8 mouse cellular contexts compared by ENCODE assay signal in the genomic region with DNA sequence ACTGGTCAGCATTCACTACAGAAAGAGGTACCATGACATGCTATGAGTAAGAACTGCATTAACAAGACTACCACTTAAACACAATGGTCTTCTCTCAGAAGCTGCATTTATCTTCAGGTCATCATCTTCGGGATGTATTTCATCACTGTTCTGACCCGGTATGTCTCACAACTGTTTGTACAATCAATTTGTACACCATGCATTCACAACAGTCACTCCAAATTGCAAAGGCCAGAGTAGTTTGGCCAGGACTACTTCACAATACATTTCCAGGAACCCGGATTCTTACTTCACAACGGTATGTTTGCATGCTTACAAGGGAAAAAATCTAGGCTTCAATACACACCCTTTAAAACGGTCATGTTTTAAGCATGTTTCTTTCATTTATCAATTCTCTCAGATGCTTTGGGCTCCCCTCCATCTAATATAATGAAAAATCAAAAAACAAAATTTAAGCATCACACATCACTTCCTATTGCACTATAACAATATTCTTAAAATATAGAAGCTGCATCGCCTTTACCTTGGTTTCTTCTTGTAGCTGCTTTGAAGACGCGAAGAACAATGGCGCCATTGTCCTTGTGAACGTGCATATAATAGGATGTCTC. TPM values are rescaled to one million over a fixed set of nuclear protein-coding genes. Genes with fewer than 3 reads are reported as not detected.
DNase-seq lines count a peak whose midpoint lies in the region; ATAC-seq and TF ChIP-seq lines count a peak whose summit lies in the region.

No protein-coding gene starts in this region.

- peaks cover 29% of the 10 kb centered on the region for H3K4me1 ChIP-seq in neural tube, embryonic 13.5 days (replicated peaks)

- H3K36me3 ChIP-seq in neural tube, embryonic 13.5 days = peaks cover 19% of the 10 kb centered on the region

- peak overlapping the region; percentile 60 for H3K4me3 ChIP-seq in layer of hippocampus, adult 2 months
- H3K4me3 ChIP-seq in neural tube, embryonic 13.5 days = peak overlapping the region; percentile 84

- peak overlapping the region; percentile 88 for H3K4me2 ChIP-seq in neural tube, embryonic 13.5 days

- H3K9me3 ChIP-seq in neural tube, embryonic 13.5 days = no peaks in the 10 kb centered on the region

- under 1% methylated on average over 10 of the region's 10 CpGs for WGBS in neural tube, embryonic 13.5 days

- peak overlapping the region; percentile 97 for H3K27ac ChIP-seq in layer of hippocampus, adult 2 months
- peak overlapping the region; percentile 96 for H3K27ac ChIP-seq in neural tube, embryonic 13.5 days (replicated peaks)

- DNase-seq in layer of hippocampus, adult 2 months (ENCODE audit: low spot score in 2 of 2) = no peak
- no peak for DNase-seq in layer of hippocampus, adult 9-11 months
- peak; percentile 29 for DNase-seq in brain, adult 2 months (ENCODE audit: low read depth, low spot score)
- DNase-seq in induced T-regulatory cell, adult 2 months (ENCODE audit: low read depth) = peak; percentile 44
- DNase-seq in right cerebral cortex, postnatal 10 days (ENCODE audit: low spot score in 2 of 2) = no peak
- DNase-seq in ovary, postnatal 14 days (ENCODE audit: low spot score) = no peak

- peak overlapping the region; percentile 96 for H3K9ac ChIP-seq in neural tube, embryonic 13.5 days

- no peaks in the 10 kb centered on the region for H3K27me3 ChIP-seq in neural tube, embryonic 13.5 days

- no peak for TF ChIP-seq CTCF in layer of hippocampus, adult 2 months (conservative IDR thresholded peaks at IDR 0.05)

- ATAC-seq in neural tube, embryonic 13.5 days (ENCODE audit: low read depth) = no peak
- no peak for ATAC-seq in monocyte, adult 5-6 weeks (replicated peaks; ENCODE audit: insufficient number of reproducible peaks, low FRiP score, low TSS enrichment, poor library complexity, severe bottlenecking)

RNA-seq across cellular contexts. Expression of a gene that starts 25.8 kb away (rescaled TPM):
- total RNA-seq in layer of hippocampus, adult 2 months (2021) = 10 to 100 TPM; 21.8 to 25.0 TPM
- polyA plus RNA-seq in neural tube, embryonic 13.5 days (2015; fragmentation: Nextera tagmentation; extraction: Ambion mirVana) = 18.4 and 20.7 TPM in 2 replicates
- total RNA-seq in monocyte, adult 5-6 weeks (2017) = 11.8 to 19.8 TPM (median 19.2 TPM) in 3 replicates

RNA-seq across cellular contexts. Expression of a gene that starts 39.7 kb away (rescaled TPM):
- total RNA-seq in layer of hippocampus, adult 2 months (2021) = 10 to 100 TPM; 62.7 to 64.7 TPM
- polyA plus RNA-seq in neural tube, embryonic 13.5 days (2015; fragmentation: Nextera tagmentation; extraction: Ambion mirVana) = 76.1 and 85.3 TPM in 2 replicates
- total RNA-seq in monocyte, adult 5-6 weeks (2017) = 112 to 157 TPM (median 127 TPM) in 3 replicates

RNA-seq across cellular contexts. Expression of a gene that starts 58.6 kb away (rescaled TPM):
- total RNA-seq in layer of hippocampus, adult 2 months (2021) = 1 to 10 TPM; 1.3 to 1.6 TPM
- 0.17 TPM in 1 of 2 replicates, not detected in the other for polyA plus RNA-seq in neural tube, embryonic 13.5 days (2015; fragmentation: Nextera tagmentation; extraction: Ambion mirVana)
- not detected in 3 replicates for total RNA-seq in monocyte, adult 5-6 weeks (2017)

Comparison
In these comparisons a context has a peak if more than half of its experiments do, and no peak if none do; other contexts are left out.
1. DNase-seq: peak in brain, adult 2 months (single experiment) and induced T-regulatory cell, adult 2 months (single experiment); none in layer of hippocampus, adult 2 months (0 of 2), layer of hippocampus, adult 9-11 months (single experiment), right cerebral cortex, postnatal 10 days (0 of 2) and ovary, postnatal 14 days (single experiment).